Mouse (Mus musculus) myocyte (in vitro differentiated cells): ENCODE data around the gene Tchp.

Experiments
- E2F4 ChIP-seq: IDR thresholded peaks from one replicate; pipeline ENCODE4 v1.6.1; 2011; ENCODE audit warnings: mild to moderate bottlenecking, control low read depth, moderate library complexity; ENCODE audit not compliant: insufficient read depth
- MAX ChIP-seq: IDR thresholded peaks from one replicate; pipeline ENCODE4 v1.6.1; 2011; ENCODE audit warnings: low read depth, mild to moderate bottlenecking, control low read depth
- MYOD1 ChIP-seq, 3 experiments: IDR thresholded peaks; one replicate each; pipeline ENCODE4 v1.6.1; 2011; ENCODE audit warnings: control low read depth in 2 of 3, low read depth in 2 of 3, mild to moderate bottlenecking in 2 of 3, moderate library complexity in 1 of 3; ENCODE audit not compliant: insufficient read length in 2 of 3, control insufficient read depth in 1 of 3
- POLR2A ChIP-seq: IDR thresholded peaks from one replicate; pipeline ENCODE4 v1.6.1; 2011; ENCODE audit warnings: low read depth, mild to moderate bottlenecking, control low read depth, moderate library complexity; ENCODE audit not compliant: insufficient read length
- POLR2AphosphoS2 ChIP-seq: IDR thresholded peaks from one replicate; pipeline ENCODE4 v1.6.1; 2011; ENCODE audit warnings: low read depth, control low read depth; ENCODE audit not compliant: insufficient read length
- SRF ChIP-seq: IDR thresholded peaks from one replicate; pipeline ENCODE4 v1.6.1; 2011; ENCODE audit warnings: low read depth; ENCODE audit not compliant: control insufficient read depth, insufficient read length
- USF1 ChIP-seq: IDR thresholded peaks from one replicate; pipeline ENCODE4 v1.6.1; 2011; ENCODE audit warnings: low read depth, mild to moderate bottlenecking, control low read depth, moderate library complexity

- TF ChIP-seq MAX, result no peak
- TF ChIP-seq SRF, result no peak
- no peak for TF ChIP-seq USF1
- no peak for TF ChIP-seq MYOD1 (IDR thresholded peaks at IDR 0.05; ENCODE audit: control insufficient read depth in 1 of 3, insufficient read length in 2 of 3, low read depth in 2 of 3)
- no peak for TF ChIP-seq E2F4
- TF ChIP-seq POLR2A, result no peak
- no peak for TF ChIP-seq POLR2AphosphoS2
These were observed 40.9 kb upstream of the Tchp start for GRCm38 (mm10) chr5:114666659-114667058.
